In genomic region chr15:82186131-82186530, GRCm38 (mm10) we compare ENCODE assay signal across 12 mouse cellular contexts. TPM values are rescaled to one million over a fixed set of nuclear protein-coding genes. Genes with fewer than 3 reads are reported as not detected.
DNase-seq lines count a peak whose midpoint lies in the region; ATAC-seq and TF ChIP-seq lines count a peak whose summit lies in the region.
"Had no signal": no experiment of that assay in that cellular context is flagged by ENCODE, and none has a peak within 500 bp of the region (broad histone marks: within the 10 kb centered on the region; RNA-seq: fewer than 3 reads in every experiment).

No protein-coding gene starts in this region.

- peaks cover 96% of the 10 kb centered on the region for H3K36me3 ChIP-seq in neural tube, embryonic 13.5 days
- peaks cover 88% of the 10 kb centered on the region for H3K36me3 ChIP-seq in neural tube, embryonic 15.5 days
- peaks cover 100% of the 10 kb centered on the region for H3K36me3 ChIP-seq in myocyte (ENCODE audit: control insufficient read depth, insufficient read depth)

- TF ChIP-seq POLR2A in cortical plate, adult 2 months (IDR thresholded peaks at IDR 0.05; ENCODE audit: extremely low read depth, insufficient read depth, low read length) = no peak
- peak; percentile 6 for TF ChIP-seq POLR2A in myocyte (IDR thresholded peaks at IDR 0.05; ENCODE audit: insufficient read length, low read depth)

- no peaks in the 10 kb centered on the region for H3K27me3 ChIP-seq in neural tube, embryonic 13.5 days
- no peaks in the 10 kb centered on the region for H3K27me3 ChIP-seq in neural tube, embryonic 15.5 days (replicated peaks)
- H3K27me3 ChIP-seq in myocyte (ENCODE audit: control insufficient read depth, insufficient read depth, insufficient read length) = no peaks in the 10 kb centered on the region

- H3K4me2 ChIP-seq in neural tube, embryonic 13.5 days = no peak overlapping the region
- H3K4me2 ChIP-seq in neural tube, embryonic 15.5 days = no peak overlapping the region
- H3K4me2 ChIP-seq in myocyte (ENCODE audit: low read depth) = no peak overlapping the region

- no peak overlapping the region for H3K4me3 ChIP-seq in neural tube, embryonic 13.5 days
- H3K4me3 ChIP-seq in neural tube, embryonic 15.5 days (replicated peaks) = no peak overlapping the region
- no peak overlapping the region for H3K4me3 ChIP-seq in cortical plate, adult 2 months (ENCODE audit: insufficient read depth, low read length)
- H3K4me3 ChIP-seq in myocyte = no peak overlapping the region
- H3K4me3 ChIP-seq: forebrain, embryonic 10.5 days had no signal

- peaks cover 19% of the 10 kb centered on the region for H3K79me2 ChIP-seq in myocyte (ENCODE audit: control insufficient read depth, insufficient read depth)

- H3ac ChIP-seq in myocyte (ENCODE audit: control insufficient read depth, insufficient read length) = no peak overlapping the region

- no peaks in the 10 kb centered on the region for H3K4me1 ChIP-seq in neural tube, embryonic 13.5 days (replicated peaks)
- H3K4me1 ChIP-seq in neural tube, embryonic 15.5 days = 0 out of 2 replicates have a peak, but pooled peaks cover 2% of the 10 kb centered on the region
- no peaks in the 10 kb centered on the region for H3K4me1 ChIP-seq in cortical plate, adult 2 months (ENCODE audit: control insufficient read depth, insufficient read depth, low read length)
- H3K4me1 ChIP-seq: forebrain, embryonic 10.5 days had no signal

- H3K27ac ChIP-seq in neural tube, embryonic 13.5 days (replicated peaks) = 0 out of 2 replicates have a peak overlapping the region, but pooled peaks have one; percentile 3
- no peak overlapping the region for H3K27ac ChIP-seq in neural tube, embryonic 15.5 days (replicated peaks)
- H3K27ac ChIP-seq in cortical plate, adult 2 months (ENCODE audit: insufficient read depth, low read length) = peak overlapping the region; percentile 42; the same call in 1 of the 2 replicates
- H3K27ac ChIP-seq: forebrain, embryonic 10.5 days had no signal

- ATAC-seq in neural tube, embryonic 13.5 days (ENCODE audit: low read depth) = no peak
- ATAC-seq in neural tube, embryonic 15.5 days (ENCODE audit: low FRiP score) = no peak

- no peak for TF ChIP-seq CTCF in cortical plate, adult 2 months (IDR thresholded peaks at IDR 0.05; ENCODE audit: extremely low read depth, insufficient read depth, low read length)

- H3K9ac ChIP-seq in neural tube, embryonic 13.5 days = no peak overlapping the region
- no peak overlapping the region for H3K9ac ChIP-seq in neural tube, embryonic 15.5 days (replicated peaks)

- 81% methylated on average over 14 of the region's 14 CpGs for WGBS in neural tube, embryonic 13.5 days
- WGBS in neural tube, embryonic 15.5 days = 82% methylated on average over 14 of the region's 14 CpGs

- peak; percentile 67 for DNase-seq in heart, postnatal 4 days
- no peak for DNase-seq in layer of hippocampus, postnatal 36 days
- DNase-seq in frontal cortex, postnatal 10 days (ENCODE audit: low spot score in 2 of 2) = no peak
- DNase-seq: adrenal gland, adult 8-10 months; gastrocnemius, postnatal 36 days; right cerebral cortex, postnatal 4 days; thymus, postnatal 14 days had no signal

- H3K9me3 ChIP-seq in neural tube, embryonic 13.5 days = no peaks in the 10 kb centered on the region; the same call in 1 of the 2 replicates
- H3K9me3 ChIP-seq in neural tube, embryonic 15.5 days (replicated peaks) = 0 out of 2 replicates have a peak, but pooled peaks cover 2% of the 10 kb centered on the region

TF ChIP-seq in myocyte, 11 proteins besides CTCF, POLR2A, EP300 and RAD21:
- no peak for TF ChIP-seq REST (IDR thresholded peaks at IDR 0.05; ENCODE audit: insufficient read depth, insufficient read length)
- no peak for TF ChIP-seq E2F4 (IDR thresholded peaks at IDR 0.05; ENCODE audit: insufficient read depth)
- no peak for TF ChIP-seq POLR2AphosphoS2 (IDR thresholded peaks at IDR 0.05; ENCODE audit: insufficient read length, low read depth)
- no peak for TF ChIP-seq MYOG (IDR thresholded peaks at IDR 0.05; ENCODE audit: control insufficient read depth in 1 of 3, insufficient read depth in 1 of 3, insufficient read length in 2 of 3, low read depth in 2 of 3)
- no peak for TF ChIP-seq SRF (IDR thresholded peaks at IDR 0.05; ENCODE audit: control insufficient read depth, insufficient read length, low read depth)
- no peak for TF ChIP-seq TCF3 (IDR thresholded peaks at IDR 0.05; ENCODE audit: insufficient read length, low read depth)
- no peak for TF ChIP-seq MAX (IDR thresholded peaks at IDR 0.05; ENCODE audit: low read depth)
- no peak for TF ChIP-seq USF1 (IDR thresholded peaks at IDR 0.05; ENCODE audit: low read depth)
- TF ChIP-seq TCF12 (IDR thresholded peaks at IDR 0.05; ENCODE audit: insufficient read depth, poor library complexity, severe bottlenecking) = no peak

RNA-seq across cellular contexts. Expression of gene Shisa8, which starts 26.5 kb away (rescaled TPM):
- polyA plus RNA-seq in neural tube, embryonic 13.5 days (2015; fragmentation: Nextera tagmentation; extraction: Ambion mirVana) = 0.72 and 0.82 TPM in 2 replicates
- 4.6 and 6.7 TPM in 2 replicates for polyA plus RNA-seq in neural tube, embryonic 15.5 days (2015; fragmentation: Nextera tagmentation; extraction: Ambion mirVana)
- polyA plus RNA-seq in cortical plate, adult 2 months (2012; rRNA removed) = 5.3 and 6.7 TPM in 2 replicates
- under 1 TPM; 0.52 to 0.95 TPM for total RNA-seq in heart, postnatal 4 days (2021)
- polyA plus RNA-seq in myocyte (2012; fragmentation: generic; extraction: Trizol) = 0.13 TPM
- total RNA-seq in layer of hippocampus, postnatal 36 days (2021) = under 1 TPM; 0.72 to 0.76 TPM
- total RNA-seq: gastrocnemius, postnatal 36 days had no signal

RNA-seq across cellular contexts. Expression of gene Tnfrsf13c, which starts 38.0 kb away (rescaled TPM):
- 0.13 and 0.66 TPM in 2 replicates for polyA plus RNA-seq in neural tube, embryonic 13.5 days (2015; fragmentation: Nextera tagmentation; extraction: Ambion mirVana)
- 0.66 and 0.90 TPM in 2 replicates for polyA plus RNA-seq in neural tube, embryonic 15.5 days (2015; fragmentation: Nextera tagmentation; extraction: Ambion mirVana)
- 0.48 and 0.76 TPM in 2 replicates for polyA plus RNA-seq in cortical plate, adult 2 months (2012; rRNA removed)
- total RNA-seq in heart, postnatal 4 days (2021) = under 1 TPM; 0.36 to 0.41 TPM
- polyA plus RNA-seq in myocyte (2012; fragmentation: generic; extraction: Trizol) = 0.14 TPM
- under 1 TPM; 0.30 to 0.62 TPM for total RNA-seq in layer of hippocampus, postnatal 36 days (2021)
- total RNA-seq: gastrocnemius, postnatal 36 days had no signal
- polyA plus RNA-seq: forebrain, embryonic 10.5 days had no signal

RNA-seq across cellular contexts. Expression of gene Srebf2, which starts 39.1 kb away (rescaled TPM):
- 184 and 189 TPM in 2 replicates for polyA plus RNA-seq in neural tube, embryonic 13.5 days (2015; fragmentation: Nextera tagmentation; extraction: Ambion mirVana)
- 187 and 190 TPM in 2 replicates for polyA plus RNA-seq in neural tube, embryonic 15.5 days (2015; fragmentation: Nextera tagmentation; extraction: Ambion mirVana)
- 138 and 166 TPM in 2 replicates for polyA plus RNA-seq in cortical plate, adult 2 months (2012; rRNA removed)
- 10 to 100 TPM; 79.0 to 84.5 TPM for total RNA-seq in heart, postnatal 4 days (2021)
- 285 TPM for polyA plus RNA-seq in myocyte (2012; fragmentation: generic; extraction: Trizol)
- total RNA-seq in layer of hippocampus, postnatal 36 days (2021) = 100 to 1,000 TPM; 156 to 167 TPM

RNA-seq across cellular contexts. Expression of gene Ccdc134, which starts 58.4 kb away (rescaled TPM):
- 13.0 and 14.7 TPM in 2 replicates for polyA plus RNA-seq in neural tube, embryonic 13.5 days (2015; fragmentation: Nextera tagmentation; extraction: Ambion mirVana)
- polyA plus RNA-seq in neural tube, embryonic 15.5 days (2015; fragmentation: Nextera tagmentation; extraction: Ambion mirVana) = 11.1 and 13.6 TPM in 2 replicates
- polyA plus RNA-seq in cortical plate, adult 2 months (2012; rRNA removed) = 16.3 and 16.5 TPM in 2 replicates
- 1 to 10 TPM; 6.1 to 8.3 TPM for total RNA-seq in heart, postnatal 4 days (2021)
- polyA plus RNA-seq in myocyte (2012; fragmentation: generic; extraction: Trizol) = 82.1 TPM
- total RNA-seq in layer of hippocampus, postnatal 36 days (2021) = 10 to 100 TPM; 11.5 to 15.3 TPM

RNA-seq across cellular contexts. Expression of gene Cenpm, which starts 58.4 kb away (rescaled TPM):
- 15.2 and 16.5 TPM in 2 replicates for polyA plus RNA-seq in neural tube, embryonic 13.5 days (2015; fragmentation: Nextera tagmentation; extraction: Ambion mirVana)
- polyA plus RNA-seq in neural tube, embryonic 15.5 days (2015; fragmentation: Nextera tagmentation; extraction: Ambion mirVana) = 17.8 and 23.4 TPM in 2 replicates
- 6.7 and 7.0 TPM in 2 replicates for polyA plus RNA-seq in cortical plate, adult 2 months (2012; rRNA removed)
- 10 to 100 TPM; 23.8 to 24.7 TPM for total RNA-seq in heart, postnatal 4 days (2021)
- polyA plus RNA-seq in myocyte (2012; fragmentation: generic; extraction: Trizol) = 28.1 TPM
- total RNA-seq in layer of hippocampus, postnatal 36 days (2021) = 1 to 10 TPM; 2.7 to 4.0 TPM
